Mouse (Mus musculus) c-Kit-positive CD71-negative TER-119-negative erythroid progenitor cells, embryonic 14.5 days (primary cell): ENCODE measurements around the gene Nudt16l1.

Experiments used
- DNase-seq: peaks from one replicate; pipeline ENCODE4 v3.0.0-alpha.2; 2013; ENCODE audit warnings: low read depth

The Nudt16l1 gene

DNA sequence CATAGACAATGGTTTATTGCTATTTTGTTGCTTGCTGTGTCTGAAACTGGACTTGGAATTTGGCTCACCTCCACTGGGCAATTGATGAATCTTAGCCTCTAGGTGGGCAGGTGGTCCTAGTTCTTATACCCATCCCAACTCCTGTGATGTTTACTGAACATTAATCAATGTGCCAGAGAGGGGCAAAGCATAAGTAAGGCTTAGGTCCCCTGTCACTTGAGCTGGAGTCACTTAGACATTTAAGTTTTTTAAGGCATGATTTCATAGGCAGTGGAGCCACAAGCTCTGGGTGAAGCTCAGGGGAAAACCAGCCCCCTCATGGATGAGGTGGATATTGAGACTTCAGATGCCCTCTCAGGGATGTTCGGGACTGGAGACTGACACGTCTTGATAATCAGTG is at the start of gene Nudt16l1:
Gene Nudt16l1 (plus strand): TSS at position 301 of the 400 bp plus-strand sequence.
- no peak for DNase-seq

GRCm38 (mm10) chr16:4890201-4890709 is 48.3 kb upstream of the Nudt16l1 start:
- no peak for DNase-seq

DNA sequence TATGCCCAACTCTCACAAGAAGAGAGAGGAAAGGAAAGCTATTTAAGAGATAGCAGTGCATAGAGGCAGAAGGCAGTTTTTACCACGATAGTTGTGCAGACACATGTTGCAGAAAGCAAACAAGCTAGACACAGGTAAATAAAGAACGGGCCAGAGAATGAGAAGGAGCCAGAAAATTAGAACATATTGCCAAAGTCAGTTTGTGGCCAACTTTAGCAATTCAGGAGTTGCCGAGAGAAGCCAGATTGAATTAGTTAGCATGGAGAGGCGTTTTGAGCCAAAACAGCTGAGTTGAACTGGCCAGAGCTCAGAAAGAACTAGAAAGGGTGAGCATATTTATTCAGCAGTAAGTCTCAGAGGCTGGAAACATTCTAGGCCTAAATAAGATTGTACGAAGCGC is 46.4 kb upstream of the Nudt16l1 start:
- no peak for DNase-seq

DNA sequence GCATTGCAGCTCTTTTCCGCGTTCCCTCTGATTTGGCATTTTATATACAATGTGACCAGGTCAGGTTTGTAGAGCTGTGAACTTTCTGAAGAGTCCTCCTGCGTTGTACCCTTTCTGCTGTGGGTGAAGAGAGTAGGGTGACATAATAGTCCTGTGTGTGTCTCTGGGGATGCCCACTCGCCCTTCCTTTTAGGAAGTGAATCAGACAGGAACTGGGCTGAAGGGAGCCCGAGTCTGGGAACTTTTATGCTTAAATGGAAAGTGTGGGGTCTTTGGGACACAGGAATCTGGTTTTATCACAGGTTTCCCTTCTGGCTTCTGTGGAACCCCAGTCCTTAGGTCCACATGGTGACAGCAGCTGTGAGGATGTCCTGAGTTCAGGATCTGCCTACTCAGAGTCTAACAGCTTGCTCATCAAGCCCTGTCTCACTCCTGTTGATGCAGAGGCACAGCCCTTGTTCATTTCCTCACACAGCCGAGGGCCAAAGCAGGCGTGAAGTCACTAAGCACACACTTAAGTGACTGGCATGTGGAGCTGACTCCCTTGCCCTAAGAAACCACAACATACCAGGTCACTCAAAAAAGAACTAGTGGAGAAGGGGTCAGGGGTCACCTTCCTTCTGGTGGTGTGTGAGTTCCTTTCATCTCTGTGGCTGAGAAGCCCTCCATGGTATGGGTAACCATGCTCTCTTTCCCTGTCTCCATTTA is 44.2 kb upstream of the Nudt16l1 start:
- DNase-seq = no peak

DNA sequence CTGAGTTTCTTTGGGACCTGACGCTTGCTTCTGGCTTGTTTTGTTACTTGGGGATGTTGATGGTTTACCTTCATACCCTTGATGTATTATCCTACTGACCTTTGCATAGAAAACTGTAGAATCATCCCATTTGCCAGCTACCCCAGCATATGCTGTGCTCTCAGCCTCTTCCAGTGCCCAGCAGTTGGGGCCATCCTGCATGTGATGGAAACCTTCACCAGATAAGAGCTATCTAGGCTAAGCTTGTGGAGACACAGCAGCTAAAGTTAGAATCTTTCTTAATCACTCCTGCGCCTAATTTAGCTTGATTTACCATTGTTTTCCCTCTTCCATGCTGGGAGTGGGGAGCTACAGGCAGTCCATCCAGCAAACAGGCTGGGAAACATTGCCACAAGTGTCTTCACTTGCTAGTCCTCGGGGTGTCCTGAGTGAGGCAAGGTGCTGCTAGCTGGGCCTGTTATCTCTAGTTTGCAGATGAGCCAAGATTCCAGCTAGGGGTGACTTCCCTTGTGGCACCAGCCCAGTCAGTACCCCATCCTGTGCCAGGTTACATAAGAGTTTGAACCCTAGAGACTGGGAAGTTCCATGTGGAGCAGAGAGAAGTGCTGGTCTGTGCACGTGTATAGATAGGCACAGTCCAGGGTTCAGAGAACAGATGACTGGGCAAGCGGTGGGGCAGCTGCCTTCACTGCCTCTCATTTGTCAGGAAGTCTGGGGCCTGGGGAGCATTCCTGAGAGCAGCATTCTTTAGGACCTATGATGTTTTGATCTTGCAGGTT is 42.1 kb upstream of the Nudt16l1 start:
- DNase-seq = no peak

DNA sequence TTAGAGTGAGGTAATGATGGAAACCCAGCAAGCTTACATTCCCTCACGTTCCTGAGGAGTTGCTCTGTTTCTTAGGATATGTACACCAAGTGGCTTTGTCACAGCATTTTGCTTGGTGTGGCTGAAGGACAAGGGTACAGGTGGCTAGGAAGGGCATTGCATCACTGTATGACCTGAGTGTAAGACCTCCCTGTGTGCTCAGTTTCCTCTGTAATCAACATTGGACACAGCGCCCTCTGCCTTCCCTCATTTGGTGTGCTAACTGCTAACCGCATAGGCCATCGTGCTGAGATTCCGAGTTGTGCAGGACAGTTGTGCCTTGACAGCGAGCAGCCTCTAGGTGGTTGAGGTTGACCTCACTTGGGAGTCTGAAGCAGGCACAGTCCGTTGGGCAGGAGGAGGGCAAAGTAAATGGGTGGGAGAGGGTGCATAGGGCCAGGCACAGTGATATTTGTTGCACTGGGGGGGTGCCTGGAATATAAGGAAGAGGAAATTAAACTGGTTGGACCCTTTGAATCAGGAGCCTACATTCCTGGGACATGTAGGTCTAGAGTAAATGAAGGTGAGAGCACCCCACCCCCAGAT is 41.3 kb upstream of the Nudt16l1 start:
- no peak for DNase-seq

DNA sequence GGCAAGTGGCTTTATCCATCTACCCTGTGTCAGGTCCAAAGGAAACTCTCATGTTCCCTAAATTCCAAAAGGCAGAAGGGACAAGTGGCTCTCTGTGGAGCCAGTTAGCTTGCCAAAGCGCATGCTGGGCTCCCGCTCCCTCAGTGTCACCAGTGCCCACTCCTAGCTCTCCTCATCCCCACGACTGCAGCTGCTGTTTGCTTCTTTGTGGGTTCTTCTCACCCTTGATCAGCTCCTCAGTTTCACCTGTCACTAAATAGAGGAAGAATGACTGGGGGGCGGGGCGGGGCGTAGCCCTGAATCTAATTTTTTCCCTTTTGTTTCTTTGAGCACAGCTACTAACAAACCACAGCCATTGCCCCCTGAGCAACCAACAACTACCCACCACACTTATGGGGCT is 39.7 kb upstream of the Nudt16l1 start:
- DNase-seq = no peak

GRCm38 (mm10) chr16:4899711-4900110 is 38.9 kb upstream of the Nudt16l1 start:
- no peak for DNase-seq

DNA sequence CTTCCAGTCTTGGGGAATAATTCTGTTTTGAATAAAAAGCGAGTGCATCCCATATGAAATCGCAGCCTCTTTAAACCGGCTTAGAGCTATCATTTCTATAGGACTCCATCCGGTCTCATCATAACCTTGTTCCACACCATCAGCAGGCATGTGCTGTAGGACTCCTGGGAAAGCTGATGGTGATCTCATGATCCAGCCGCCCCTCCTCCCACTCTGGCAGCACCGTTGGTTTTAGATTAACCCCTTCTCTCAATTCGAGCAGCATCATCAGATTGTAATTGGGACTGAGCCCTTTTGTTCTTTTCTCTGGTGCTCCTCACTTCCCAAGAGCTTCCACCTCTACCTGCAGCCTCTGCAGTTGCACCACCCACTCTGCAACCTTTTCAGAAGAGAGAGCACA is 37.4 kb upstream of the Nudt16l1 start:
- no peak for DNase-seq

DNA sequence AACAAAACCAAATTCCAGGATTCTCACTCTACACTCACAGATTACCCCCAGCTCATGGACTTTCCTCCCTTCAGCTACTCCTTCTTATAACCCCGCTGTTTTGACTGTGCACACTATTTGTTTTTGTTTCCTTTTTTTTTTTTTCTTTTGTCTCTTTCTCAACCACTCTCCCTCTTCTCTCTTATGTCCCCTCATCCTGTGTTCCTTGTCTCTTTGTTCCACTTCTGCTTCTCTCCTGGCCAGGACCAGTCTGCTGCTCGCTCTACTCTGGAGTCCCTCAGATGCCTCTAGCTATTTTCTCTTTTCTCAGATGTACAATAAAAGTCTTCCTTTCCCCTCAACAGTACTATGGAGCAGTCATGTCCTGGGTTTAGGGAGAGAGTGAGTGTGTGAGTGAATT is 36.2 kb upstream of the Nudt16l1 start:
- DNase-seq = no peak

DNA sequence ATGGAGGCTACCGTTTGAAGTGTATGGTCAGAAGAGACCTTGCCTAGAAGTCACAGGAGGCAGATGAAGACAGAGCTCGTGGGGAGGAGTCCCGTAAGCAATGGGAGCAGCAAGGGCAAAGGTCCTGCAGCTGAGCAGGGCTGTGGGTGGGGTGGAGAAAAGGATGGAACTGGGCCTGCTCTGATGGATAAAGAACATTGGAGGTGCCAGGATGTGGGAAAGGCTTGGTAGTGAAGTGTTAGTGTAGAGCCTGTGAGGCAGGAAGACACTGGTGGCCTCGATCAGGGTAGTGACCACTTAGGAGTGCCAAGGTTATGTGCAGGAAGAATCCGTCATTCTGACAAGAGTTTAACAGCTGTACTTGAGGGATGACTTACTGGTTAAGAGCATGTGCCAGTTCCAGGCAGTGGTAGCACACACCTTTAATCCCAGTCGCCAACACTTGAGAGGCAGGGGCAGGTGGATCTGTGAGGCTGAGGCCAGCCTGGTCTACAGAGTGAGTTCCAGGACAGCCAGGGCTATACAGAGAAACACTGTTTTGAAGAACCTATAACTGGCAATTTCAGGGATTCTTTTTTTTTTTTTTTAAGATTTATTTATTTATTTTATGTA is 35.0 kb upstream of the Nudt16l1 start:
- no peak for DNase-seq

DNA sequence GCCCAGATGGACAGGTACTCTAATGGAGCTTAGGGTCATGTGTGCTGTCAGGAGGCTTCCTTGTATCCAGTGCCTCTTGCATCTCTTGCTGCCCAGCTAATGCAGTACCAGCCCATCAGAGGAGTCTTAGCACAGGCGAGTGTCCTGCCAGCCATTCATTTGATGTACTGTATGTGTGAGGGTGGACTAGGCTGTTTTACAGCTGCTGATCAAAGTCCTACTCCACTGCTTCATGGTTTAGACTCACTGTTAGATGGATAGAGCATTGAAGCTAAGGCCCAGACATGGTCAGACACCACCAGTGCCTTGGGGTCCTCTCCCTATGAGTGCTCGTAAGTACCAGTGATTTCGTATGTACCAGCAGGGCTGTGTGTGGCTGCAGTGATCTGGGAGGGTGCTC is 33.7 kb upstream of the Nudt16l1 start:
- DNase-seq = no peak

DNA sequence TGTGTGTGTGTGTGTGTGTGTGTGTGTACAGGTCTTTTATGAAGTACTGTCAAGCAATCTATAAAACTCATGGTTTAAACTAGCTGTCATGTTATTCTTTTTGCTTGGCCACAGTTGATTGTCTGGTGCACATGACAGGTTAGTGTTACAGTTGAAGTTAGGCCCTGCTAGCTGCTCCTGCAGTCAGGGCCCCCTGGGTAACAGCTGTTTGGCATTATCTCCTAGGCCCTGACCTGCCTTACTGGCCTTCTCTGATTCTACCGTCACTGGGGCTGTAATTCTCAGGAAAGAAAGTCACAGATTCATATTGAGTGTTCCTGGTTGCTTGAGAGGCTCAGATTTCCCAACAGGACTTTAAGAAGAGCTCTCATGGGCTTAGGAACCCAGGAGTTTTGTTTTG is 33.0 kb upstream of the Nudt16l1 start:
- no peak for DNase-seq

GRCm38 (mm10) chr16:4906559-4906958 is 32.0 kb upstream of the Nudt16l1 start:
- DNase-seq = no peak

GRCm38 (mm10) chr16:4907386-4907785 is 31.2 kb upstream of the Nudt16l1 start:
- no peak for DNase-seq

DNA sequence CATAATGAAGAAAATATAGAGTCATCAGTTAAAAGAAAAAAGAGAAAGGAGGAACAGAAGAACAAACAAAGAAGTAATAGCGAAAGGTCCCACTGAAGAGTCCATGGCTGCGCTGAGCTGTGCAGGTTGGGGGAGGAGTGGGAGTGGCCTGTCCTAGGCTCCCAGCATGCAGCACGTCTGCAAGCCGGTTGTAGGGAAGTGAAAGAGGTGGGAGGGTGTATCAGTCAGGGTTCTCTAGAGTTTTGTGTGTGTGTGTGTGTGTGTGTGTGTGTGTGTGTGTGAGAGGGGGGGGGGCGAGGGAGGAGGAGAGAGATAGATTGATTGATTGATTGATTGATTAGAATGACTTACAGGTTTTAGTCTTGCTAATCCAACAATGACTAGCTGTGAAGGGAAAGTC is 30.6 kb upstream of the Nudt16l1 start:
- DNase-seq = no peak

DNA sequence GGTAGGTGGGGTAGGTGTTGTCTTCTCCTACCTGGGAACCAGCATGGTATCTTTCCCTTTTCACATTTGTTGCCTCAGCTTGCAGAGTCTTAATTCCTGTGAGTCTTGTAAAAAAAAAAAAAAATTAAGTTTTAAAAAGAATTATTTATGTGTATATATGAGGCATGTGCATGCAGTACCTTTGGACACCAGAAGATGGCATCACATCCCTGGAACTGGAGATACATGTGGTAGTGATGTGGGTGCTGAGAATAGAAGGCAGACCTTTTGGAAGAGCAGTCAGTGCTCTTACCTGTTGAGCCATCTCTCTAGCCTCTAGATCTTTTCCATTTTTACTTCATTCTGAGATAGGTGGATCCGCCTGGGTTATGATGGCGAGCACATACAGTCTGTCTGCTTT is 28.8 kb upstream of the Nudt16l1 start:
- no peak for DNase-seq

DNA sequence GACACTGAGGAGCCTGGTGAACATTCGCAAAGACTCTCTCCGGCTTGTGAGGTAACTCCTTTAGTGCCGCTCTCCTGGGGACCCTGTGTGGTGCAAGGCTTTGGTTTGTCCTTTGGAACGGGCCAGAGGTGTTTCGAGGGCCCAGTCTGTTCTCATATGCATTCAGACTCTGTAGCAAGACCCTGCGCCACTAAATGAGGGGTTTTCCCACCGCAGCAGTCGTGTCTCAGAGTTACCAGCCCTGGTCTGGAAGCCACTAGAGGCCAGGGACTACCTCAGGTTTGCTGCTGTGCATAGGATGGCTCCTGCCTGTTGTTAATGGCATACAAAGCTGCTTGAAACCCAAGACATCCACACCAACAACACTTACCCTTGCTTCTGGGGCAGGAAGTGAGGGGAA is 27.8 kb upstream of the Nudt16l1 start:
- DNase-seq = no peak

DNA sequence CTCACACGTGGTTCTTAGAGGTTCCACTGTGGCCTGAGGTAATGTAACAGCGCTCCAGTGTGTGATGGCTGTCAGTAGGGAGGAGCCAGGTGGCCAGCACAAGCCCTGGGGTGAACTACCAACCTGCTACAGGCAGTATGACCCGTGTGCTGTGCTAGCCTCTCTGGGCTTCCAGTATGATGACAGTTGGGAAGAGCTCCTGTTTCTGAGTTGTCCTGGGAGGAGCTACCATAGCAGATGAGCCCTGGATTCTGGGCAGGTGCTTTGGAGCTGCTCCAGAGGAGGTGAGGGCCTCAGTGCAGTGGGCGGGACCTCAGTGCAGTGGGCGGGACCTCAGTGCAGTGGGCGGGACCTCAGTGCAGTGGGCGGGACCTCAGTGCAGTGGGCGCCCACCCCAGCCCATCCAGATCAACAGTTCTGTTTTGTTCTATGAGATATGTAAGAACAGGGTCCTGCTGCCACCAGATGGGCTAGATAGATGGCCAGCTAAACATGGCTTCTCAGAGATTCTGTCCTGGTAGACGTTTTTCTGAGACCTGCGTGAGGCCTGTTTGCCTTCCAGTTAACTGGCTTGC is 26.4 kb upstream of the Nudt16l1 start:
- DNase-seq = no peak

GRCm38 (mm10) chr16:4912907-4913782 is 25.4 kb upstream of the Nudt16l1 start:
- peak; percentile 62 for DNase-seq
